Mouse (Mus musculus): ENCODE results near the gene Rabgap1. TPM values are rescaled to one million over a fixed set of nuclear protein-coding genes. Genes with fewer than 3 reads are reported as not detected.

Rabgap1 gene
- polyA plus RNA-seq, 2 experiments: 5.0 to 7.6 TPM

DNA sequence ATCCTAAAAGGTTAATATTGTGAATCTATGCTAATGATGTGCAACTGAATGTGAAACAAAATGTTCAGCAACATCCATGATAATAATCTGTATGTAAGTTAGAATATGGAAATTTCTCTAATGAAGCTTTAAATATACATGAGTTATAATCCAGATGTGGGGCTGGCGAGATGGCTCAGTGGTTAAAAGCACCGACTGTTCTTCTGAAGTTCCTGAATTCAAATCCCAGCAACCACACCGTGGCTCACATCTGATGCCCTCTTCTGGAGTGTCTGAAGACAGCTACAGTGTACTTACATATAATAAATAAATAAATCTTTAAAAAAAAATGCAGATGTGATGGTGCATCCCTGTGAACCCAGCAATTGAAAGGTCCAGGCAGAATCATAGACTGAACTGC lies 19.4 kb upstream of the Rabgap1 start:
- 37% methylated on average over 3 of the region's 3 CpGs for WGBS (ENCODE audit: insufficient replicate concordance)
- no peaks in the 10 kb centered on the region for H3K9me3 ChIP-seq (ENCODE audit: control insufficient read depth, low read length)
- H3K4me2 ChIP-seq (ENCODE audit: low read depth): no peak overlapping the region
- no peak for TF ChIP-seq EP300 (IDR thresholded peaks at IDR 0.05; ENCODE audit: low read depth)
- TF ChIP-seq CTCF (IDR thresholded peaks at IDR 0.05; ENCODE audit: low read depth): no peak
- H3K27ac ChIP-seq: no peak overlapping the region
- peaks cover 3% of the 10 kb centered on the region; the same call in 1 of the 2 replicates for H3K36me3 ChIP-seq (replicated peaks; ENCODE audit: control insufficient read depth, insufficient read depth, low read depth)
- DNase-seq (ENCODE audit: low read depth in 3 of 3, low spot score in 3 of 3) (no peak), ATAC-seq (ENCODE audit: insufficient read depth) (no peak)
- H3K27me3 ChIP-seq (ENCODE audit: control insufficient read depth, insufficient read depth, low read length): no peaks in the 10 kb centered on the region
- peaks cover 0 to 4% of the 10 kb centered on the region in 2 experiments; a peak in 3 of 4 replicates for H3K4me1 ChIP-seq (replicated peaks; ENCODE audit: control insufficient read depth in 2 of 2, insufficient read depth in 2 of 2, low read length in 1 of 2)
- H3K4me3 ChIP-seq (ENCODE audit: insufficient read depth in 1 of 2, low read depth in 2 of 2, low read length in 2 of 2): no peak overlapping the region
- no peak overlapping the region for H3K9ac ChIP-seq (replicated peaks)

DNA sequence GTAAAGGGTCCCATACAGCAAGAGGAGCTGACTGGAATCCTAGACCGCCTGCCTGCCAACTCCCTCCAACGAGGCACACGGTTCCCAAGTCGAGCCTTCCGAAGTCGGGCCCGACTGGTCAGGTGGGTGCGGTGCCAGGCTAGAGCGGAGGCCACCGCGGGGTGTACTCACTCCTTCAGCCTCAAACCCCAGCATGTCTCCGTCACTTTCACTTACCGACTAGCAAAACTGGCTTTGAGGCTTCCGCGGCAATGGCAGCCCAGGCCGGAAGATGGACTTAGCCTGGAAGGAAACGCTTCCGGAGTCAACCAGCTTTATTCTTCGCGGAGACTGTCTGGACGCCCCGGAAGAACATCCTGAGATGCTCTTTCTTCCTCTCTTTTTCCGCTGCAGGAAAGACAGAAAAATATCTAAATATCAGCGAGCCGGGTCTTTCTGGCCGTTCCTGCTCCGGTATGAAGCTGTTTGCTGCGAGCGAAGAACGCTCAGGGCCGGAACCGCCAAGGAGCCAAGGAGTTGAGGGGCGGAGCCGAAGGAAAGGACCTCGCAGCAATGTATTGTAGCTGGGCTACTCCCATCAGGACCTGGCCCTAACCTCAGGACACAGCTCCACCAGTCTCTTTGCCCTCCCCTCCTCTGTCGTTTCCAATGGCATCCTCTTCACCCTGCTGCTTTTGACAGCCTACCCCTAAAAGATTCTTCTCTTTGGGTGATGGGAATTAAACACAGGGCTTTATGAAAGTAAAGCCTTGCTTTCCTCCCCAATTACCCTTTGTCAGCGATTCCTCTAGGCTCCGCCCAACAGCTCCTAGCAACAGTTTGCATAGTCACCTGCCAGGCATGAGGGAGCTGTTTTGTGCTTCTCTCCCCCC lies 12.2 kb upstream of the Rabgap1 start:
- Histone ChIP-seq H3K9me3 (ENCODE audit: control insufficient read depth, low read length) (no peaks in the 10 kb centered on the region), H3K27ac (peak overlapping the region; percentile 93), H3K4me1 (replicated peaks; ENCODE audit: control insufficient read depth in 2 of 2, insufficient read depth in 2 of 2, low read length in 1 of 2) (peaks cover 9 to 10% of the 10 kb centered on the region in 2 experiments), H3K4me2 (ENCODE audit: low read depth) (peak overlapping the region; percentile 78), H3K9ac (replicated peaks) (peak overlapping the region; percentile 93), H3K27me3 (ENCODE audit: control insufficient read depth, insufficient read depth, low read length) (no peaks in the 10 kb centered on the region), H3K4me3 (ENCODE audit: insufficient read depth in 1 of 2, low read depth in 2 of 2, low read length in 2 of 2) (peak overlapping the region; percentile 90 to 95), H3K36me3 (replicated peaks; ENCODE audit: control insufficient read depth, insufficient read depth, low read depth) (peaks cover 10% of the 10 kb centered on the region)
- WGBS (ENCODE audit: insufficient replicate concordance): under 1% methylated on average over 38 of the region's 38 CpGs
- TF ChIP-seq EP300 (IDR thresholded peaks at IDR 0.05; ENCODE audit: low read depth): no peak
- TF ChIP-seq CTCF (IDR thresholded peaks at IDR 0.05; ENCODE audit: low read depth): no peak
- DNase-seq (ENCODE audit: low read depth in 3 of 3, low spot score in 3 of 3) (peak; percentile 77 to 82 (median 78)), ATAC-seq (ENCODE audit: insufficient read depth) (peak; percentile 94)

GRCm38 (mm10) chr2:37431609-37432008 lies 11.5 kb upstream of the Rabgap1 start:
- TF ChIP-seq CTCF (IDR thresholded peaks at IDR 0.05; ENCODE audit: low read depth): no peak
- TF ChIP-seq EP300 (IDR thresholded peaks at IDR 0.05; ENCODE audit: low read depth): no peak
- peak overlapping the region; percentile 93 for H3K27ac ChIP-seq
- peaks cover 12% of the 10 kb centered on the region for H3K36me3 ChIP-seq (replicated peaks; ENCODE audit: control insufficient read depth, insufficient read depth, low read depth)
- DNase-seq (ENCODE audit: low read depth in 3 of 3, low spot score in 3 of 3) (no peak), ATAC-seq (ENCODE audit: insufficient read depth) (no peak)
- no peaks in the 10 kb centered on the region for H3K9me3 ChIP-seq (ENCODE audit: control insufficient read depth, low read length)
- H3K4me3 ChIP-seq (ENCODE audit: insufficient read depth in 1 of 2, low read depth in 2 of 2, low read length in 2 of 2): peak overlapping the region; percentile 60 to 95
- peaks cover 9 to 10% of the 10 kb centered on the region in 2 experiments for H3K4me1 ChIP-seq (replicated peaks; ENCODE audit: control insufficient read depth in 2 of 2, insufficient read depth in 2 of 2, low read length in 1 of 2)
- peak overlapping the region; percentile 93 for H3K9ac ChIP-seq (replicated peaks)
- no peaks in the 10 kb centered on the region for H3K27me3 ChIP-seq (ENCODE audit: control insufficient read depth, insufficient read depth, low read length)
- WGBS (ENCODE audit: insufficient replicate concordance): 30% methylated on average over 7 of the region's 7 CpGs
- H3K4me2 ChIP-seq (ENCODE audit: low read depth): peak overlapping the region; percentile 78

DNA sequence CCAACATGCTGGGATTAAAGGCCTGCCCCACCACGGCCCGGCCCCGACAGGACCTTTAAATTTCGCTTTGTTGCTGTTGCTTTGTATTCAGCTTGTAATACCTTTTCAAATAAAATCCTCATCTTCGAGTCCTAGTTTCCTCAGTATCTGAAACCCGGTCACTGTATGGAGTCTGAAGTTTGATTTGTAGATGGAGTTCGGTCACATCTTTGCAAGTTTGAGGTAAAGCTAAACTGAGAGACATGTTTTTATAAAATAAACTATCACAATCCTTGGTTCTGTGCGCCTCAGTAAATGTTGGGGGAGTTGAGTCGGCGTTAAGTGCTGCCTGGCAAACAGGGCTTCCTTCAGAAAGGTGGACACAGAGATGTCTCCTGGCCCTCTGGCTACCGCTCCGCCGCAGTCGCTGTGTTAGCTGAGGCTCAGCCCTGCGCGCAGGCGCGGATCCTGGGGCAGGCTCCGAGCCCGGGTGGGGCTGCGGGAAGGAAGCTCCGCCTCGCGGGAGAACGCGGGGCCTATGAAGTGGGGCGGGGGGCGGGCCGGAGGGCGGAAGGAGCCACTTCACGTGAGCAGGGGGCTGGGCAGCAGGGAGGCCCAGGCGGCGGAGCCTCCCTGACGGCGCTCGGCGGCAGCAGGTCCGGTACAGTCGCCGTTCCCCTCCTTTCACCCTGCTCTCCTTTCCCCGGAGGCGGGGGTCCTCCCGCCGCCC lies 8.7 kb downstream of the Rabgap1 start:
- H3K27me3 ChIP-seq (ENCODE audit: control insufficient read depth, insufficient read depth, low read length): no peaks in the 10 kb centered on the region
- no peaks in the 10 kb centered on the region for H3K9me3 ChIP-seq (ENCODE audit: control insufficient read depth, low read length)
- H3K4me3 ChIP-seq (ENCODE audit: insufficient read depth in 1 of 2, low read depth in 2 of 2, low read length in 2 of 2): peak overlapping the region; percentile 88 to 90
- TF ChIP-seq CTCF (IDR thresholded peaks at IDR 0.05; ENCODE audit: low read depth) (peak; percentile 15; the same call in 1 of the 2 replicates), EP300 (IDR thresholded peaks at IDR 0.05; ENCODE audit: low read depth) (no peak)
- 8% methylated on average over 39 of the region's 44 CpGs for WGBS (ENCODE audit: insufficient replicate concordance)
- no peaks in the 10 kb centered on the region; the same call in 1 of the 2 replicates for H3K36me3 ChIP-seq (replicated peaks; ENCODE audit: control insufficient read depth, insufficient read depth, low read depth)
- ATAC-seq (ENCODE audit: insufficient read depth): peak; percentile 97
- H3K27ac ChIP-seq: peak overlapping the region; percentile 61
- peak; percentile 84 to 86 (median 86) for DNase-seq (ENCODE audit: low read depth in 3 of 3, low spot score in 3 of 3)
- peak overlapping the region; percentile 75 for H3K4me2 ChIP-seq (ENCODE audit: low read depth)
- peak overlapping the region; percentile 93 for H3K9ac ChIP-seq (replicated peaks)
- peaks cover 6 to 7% of the 10 kb centered on the region in 2 experiments for H3K4me1 ChIP-seq (replicated peaks; ENCODE audit: control insufficient read depth in 2 of 2, insufficient read depth in 2 of 2, low read length in 1 of 2)

DNA sequence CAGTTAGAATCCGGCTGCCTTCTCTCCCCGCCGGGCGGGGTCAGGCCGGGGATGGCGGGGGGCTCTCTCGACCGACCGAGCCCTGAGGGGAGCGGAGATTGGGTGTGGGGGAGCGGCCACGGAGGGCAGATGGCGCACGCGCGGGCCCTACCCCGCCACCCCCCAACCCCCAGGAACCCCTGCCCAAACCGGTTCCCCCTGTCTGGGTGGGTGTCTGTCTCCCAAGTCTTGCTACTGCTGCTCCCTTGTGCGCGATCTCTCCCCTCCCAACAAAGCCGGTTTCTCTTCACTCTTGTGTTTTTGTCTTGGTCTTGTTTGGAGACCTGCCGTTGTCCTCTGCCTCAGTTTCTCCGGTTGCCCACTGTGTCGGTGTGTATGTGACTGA lies 9.3 kb downstream of the Rabgap1 start:
- Histone ChIP-seq H3K36me3 (replicated peaks; ENCODE audit: control insufficient read depth, insufficient read depth, low read depth) (no peaks in the 10 kb centered on the region; the same call in 1 of the 2 replicates), H3K9ac (replicated peaks) (peak overlapping the region; percentile 93), H3K27ac (peak overlapping the region; percentile 61), H3K27me3 (ENCODE audit: control insufficient read depth, insufficient read depth, low read length) (no peaks in the 10 kb centered on the region), H3K4me3 (ENCODE audit: insufficient read depth in 1 of 2, low read depth in 2 of 2, low read length in 2 of 2) (peak overlapping the region; percentile 88 to 90), H3K4me1 (replicated peaks; ENCODE audit: control insufficient read depth in 2 of 2, insufficient read depth in 2 of 2, low read length in 1 of 2) (peaks cover 6 to 7% of the 10 kb centered on the region in 2 experiments), H3K9me3 (ENCODE audit: control insufficient read depth, low read length) (no peaks in the 10 kb centered on the region), H3K4me2 (ENCODE audit: low read depth) (peak overlapping the region; percentile 75)
- ATAC-seq (ENCODE audit: insufficient read depth): peak; percentile 60
- 0% methylated on average over 23 of the region's 24 CpGs for WGBS (ENCODE audit: insufficient replicate concordance)
- TF ChIP-seq EP300 (IDR thresholded peaks at IDR 0.05; ENCODE audit: low read depth) (no peak), CTCF (IDR thresholded peaks at IDR 0.05; ENCODE audit: low read depth) (no peak)
- DNase-seq (ENCODE audit: low read depth in 3 of 3, low spot score in 3 of 3): no peak
